Mouse (Mus musculus): ENCODE results near the gene Ccdc39.

The Ccdc39 gene

GRCm38 (mm10) chr3:33843801-33844632 lies at the start of gene Ccdc39:
Ccdc39 (minus strand) TSS chr3:33844310.
- DNase-seq (ENCODE audit: low read depth, low spot score), result peak; percentile 80

- no peak for DNase-seq (ENCODE audit: low read depth, low spot score)
These were observed 49.3 kb upstream of the Ccdc39 start for GRCm38 (mm10) chr3:33893433-33893832.

GRCm38 (mm10) chr3:33887438-33887837 lies 43.3 kb upstream of the Ccdc39 start:
- no peak for DNase-seq (ENCODE audit: low read depth, low spot score)

- DNase-seq (ENCODE audit: low read depth, low spot score), result no peak
These were observed 39.0 kb upstream of the Ccdc39 start for GRCm38 (mm10) chr3:33883105-33883504.

- DNase-seq (ENCODE audit: low read depth, low spot score), result no peak
These were observed 38.6 kb upstream of the Ccdc39 start for GRCm38 (mm10) chr3:33882695-33883094.

GRCm38 (mm10) chr3:33878661-33879060 lies 34.6 kb upstream of the Ccdc39 start:
- no peak for DNase-seq (ENCODE audit: low read depth, low spot score)

- no peak for DNase-seq (ENCODE audit: low read depth, low spot score)
These were observed 30.6 kb upstream of the Ccdc39 start for GRCm38 (mm10) chr3:33874456-33875286.

GRCm38 (mm10) chr3:33873837-33874236 lies 29.7 kb upstream of the Ccdc39 start:
- no peak for DNase-seq (ENCODE audit: low read depth, low spot score)

- DNase-seq (ENCODE audit: low read depth, low spot score), result peak; percentile 68
These were observed 29.3 kb upstream of the Ccdc39 start for GRCm38 (mm10) chr3:33873366-33873765.

GRCm38 (mm10) chr3:33864000-33864540 lies 20.0 kb upstream of the Ccdc39 start:
- no peak for DNase-seq (ENCODE audit: low read depth, low spot score)

GRCm38 (mm10) chr3:33858939-33859338 lies 14.8 kb upstream of the Ccdc39 start:
- DNase-seq (ENCODE audit: low read depth, low spot score), result no peak

GRCm38 (mm10) chr3:33853062-33853461 lies 9.0 kb upstream of the Ccdc39 start:
- no peak for DNase-seq (ENCODE audit: low read depth, low spot score)

GRCm38 (mm10) chr3:33850856-33851255 lies 6.7 kb upstream of the Ccdc39 start:
- no peak for DNase-seq (ENCODE audit: low read depth, low spot score)

GRCm38 (mm10) chr3:33846639-33847038 lies 2.5 kb upstream of the Ccdc39 start:
- no peak for DNase-seq (ENCODE audit: low read depth, low spot score)

- peak; percentile 47 for DNase-seq (ENCODE audit: low read depth, low spot score)
These were observed 5.2 kb downstream of the Ccdc39 start for GRCm38 (mm10) chr3:33838877-33839276.

GRCm38 (mm10) chr3:33836576-33836975 lies 7.5 kb downstream of the Ccdc39 start:
- DNase-seq (ENCODE audit: low read depth, low spot score), result no peak

GRCm38 (mm10) chr3:33832351-33832750 lies 11.8 kb downstream of the Ccdc39 start:
- DNase-seq (ENCODE audit: low read depth, low spot score), result no peak

- DNase-seq (ENCODE audit: low read depth, low spot score), result peak; percentile 69
These were observed 19.8 kb downstream of the Ccdc39 start for GRCm38 (mm10) chr3:33824135-33824946.

- no peak for DNase-seq (ENCODE audit: low read depth, low spot score)
These were observed 37.0 kb downstream of the Ccdc39 start for GRCm38 (mm10) chr3:33807151-33807550.

- peak; percentile 70 for DNase-seq (ENCODE audit: low read depth, low spot score)
These were observed 43.6 kb downstream of the Ccdc39 start for GRCm38 (mm10) chr3:33800513-33800820.

- DNase-seq (ENCODE audit: low read depth, low spot score), result peak; percentile 98
These were observed 44.2 kb downstream of the Ccdc39 start, which contains the start of gene Ttc14 for GRCm38 (mm10) chr3:33799617-33800512. Ttc14 (plus strand) TSS chr3:33799832.

Data from R1 (cell line).